Mouse (Mus musculus) common myeloid progenitor, adult 5-6 weeks (primary cell): ENCODE results near the gene Gps2. TPM values are rescaled to one million over a fixed set of nuclear protein-coding genes. Genes with fewer than 3 reads are reported as not detected.
"Not testable (repeated sequence)": the region's sequence is repeated elsewhere in the genome, so short reads cannot be mapped to it uniquely, and the experiment has no call there.

ENCODE experiments used
- ATAC-seq: replicated peaks from 2 replicates; pipeline ENCODE4 v1.8.0; 2016; ENCODE audit warnings: low read depth, mild to moderate bottlenecking, moderate TSS enrichment, inconsistent platforms; ENCODE audit not compliant: poor library complexity, severe bottlenecking
- total RNA-seq: library from RNA; stranded (forward); fragments of 200-1000, 187-1606 nt; gene quantifications from 2 replicates; pipeline ENCODE4 v1.2.3, GENCODE M21; 2017

Gps2 gene
- total RNA-seq, 1 experiment from 2014 or later: 42.0 TPM

DNA sequence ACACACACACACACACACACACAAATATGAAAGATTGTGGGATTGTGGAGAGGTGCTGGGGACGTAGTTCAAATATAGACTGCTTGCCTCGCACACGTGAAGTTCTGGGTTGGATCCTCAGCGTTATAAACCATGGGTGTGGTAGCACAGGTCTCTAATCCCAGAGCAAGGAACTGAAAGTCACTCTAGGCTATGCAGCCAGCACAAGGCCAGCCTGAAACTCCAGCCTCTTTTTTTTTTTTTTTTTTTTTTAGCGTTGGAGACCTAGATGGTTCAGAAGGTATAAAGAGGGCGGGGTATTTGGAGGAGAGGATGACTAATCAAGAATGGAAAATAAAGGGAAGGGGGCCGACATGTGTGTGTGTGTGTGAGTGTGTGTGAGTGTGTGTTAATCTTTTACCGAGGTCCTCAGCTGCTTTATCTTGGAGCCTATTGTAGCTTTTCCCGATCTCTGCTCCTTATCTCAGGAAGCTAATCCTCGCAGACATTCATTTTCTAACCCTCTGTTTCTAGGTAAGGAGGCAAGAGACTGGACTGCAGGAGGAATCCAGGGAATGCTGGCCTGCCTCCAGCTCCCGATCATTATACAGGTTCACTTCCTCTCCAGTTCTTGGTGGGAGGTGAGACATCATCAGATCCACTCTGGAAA is 39.7 kb downstream of the Gps2 start:
- ATAC-seq: no peak

GRCm38 (mm10) chr11:69955618-69956017 is 41.9 kb downstream of the Gps2 start:
- not testable (repeated sequence) for ATAC-seq

DNA sequence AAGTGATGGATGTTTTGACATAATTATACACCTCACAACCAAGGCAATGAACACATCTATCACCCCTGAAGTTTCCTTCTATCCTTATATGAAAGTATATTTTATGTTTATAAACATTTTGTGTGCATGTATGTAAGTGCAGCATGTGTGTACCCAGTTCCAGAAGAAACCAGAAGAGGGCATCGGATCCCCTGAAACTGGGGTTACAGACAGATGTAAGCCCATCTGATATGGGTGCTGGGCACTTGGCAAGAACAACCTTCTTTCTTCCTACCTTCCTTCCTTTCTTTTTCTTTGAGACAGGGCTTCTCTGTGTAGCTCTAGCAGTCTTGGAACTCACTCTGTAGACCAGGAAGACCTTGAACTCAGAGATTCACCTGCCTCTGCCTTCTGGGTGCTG is 42.5 kb downstream of the Gps2 start:
- ATAC-seq: no peak

DNA sequence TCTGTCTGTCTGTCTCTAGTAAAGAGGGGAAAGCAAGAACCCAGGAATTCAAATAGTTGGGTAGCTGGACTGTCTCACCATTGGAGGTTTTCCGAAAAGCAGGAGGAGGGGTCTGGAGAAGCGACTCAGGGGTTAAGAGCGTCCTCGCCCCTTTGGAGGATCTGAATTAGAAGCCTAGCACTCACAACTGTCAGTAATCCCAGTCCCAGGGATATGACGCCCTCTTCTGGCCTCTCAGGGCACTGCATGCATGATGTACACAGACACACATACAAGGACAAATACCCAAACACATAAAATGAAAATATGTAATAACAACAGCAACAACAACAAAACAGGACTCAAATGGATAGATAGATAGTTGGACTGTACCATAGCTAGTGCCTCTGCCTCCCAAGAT is 46.9 kb downstream of the Gps2 start:
- no peak for ATAC-seq

GRCm38 (mm10) chr11:69961841-69962240 is 48.2 kb downstream of the Gps2 start:
- no peak for ATAC-seq

GRCm38 (mm10) chr11:69964650-69965270 is 51.1 kb downstream of the Gps2 start, which contains the start of gene Cldn7:
TSS of gene Cldn7 (plus strand) at chr11:69964779.
- ATAC-seq: no peak

DNA sequence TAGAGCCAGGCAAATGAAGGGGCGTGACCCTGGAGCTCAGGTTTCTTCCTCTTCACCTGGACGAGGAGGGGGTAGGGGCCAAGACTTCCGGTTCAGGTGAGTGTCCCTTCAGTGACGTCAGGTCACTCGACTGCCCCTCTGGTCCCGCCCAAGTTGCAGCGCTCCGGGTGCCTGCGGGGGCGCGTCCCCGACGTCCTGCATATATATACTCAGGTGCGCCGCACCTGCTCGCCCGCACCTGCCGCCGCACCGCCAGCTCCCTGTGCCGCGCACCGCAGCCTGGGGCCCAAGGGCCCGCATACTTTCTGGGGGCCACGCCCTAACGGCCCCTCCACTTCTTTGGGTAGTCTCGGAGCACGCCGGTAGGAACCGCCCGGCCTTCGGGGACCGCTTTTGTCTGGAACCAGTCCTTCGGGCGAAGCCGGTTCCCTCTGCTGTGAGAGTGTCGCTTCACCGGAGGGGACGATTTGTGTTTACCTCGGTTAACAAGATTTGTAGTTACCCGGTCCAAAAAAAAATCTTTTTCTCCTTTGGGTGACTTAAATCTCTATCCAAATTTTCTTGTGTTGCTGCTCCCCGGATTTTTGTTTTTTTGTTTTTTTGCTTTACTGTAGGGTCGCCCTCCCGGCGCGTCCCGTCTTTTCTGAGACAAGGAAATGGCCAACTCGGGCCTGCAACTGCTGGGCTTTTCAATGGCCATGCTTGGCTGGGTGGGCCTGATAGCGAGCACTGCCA is 51.8 kb downstream of the Gps2 start:
- ATAC-seq: no peak

Other genes with a start within 250 kb of the Gps2 start
- 11.0 and 29.0 TPM in 2 replicates for gene Cd68, start 247.7 kb upstream of the Gps2 start, total RNA-seq
- gene Eif4a1, start 241.5 kb upstream of the Gps2 start, total RNA-seq: 895 and 933 TPM in 2 replicates
- gene Senp3, start 231.8 kb upstream of the Gps2 start, total RNA-seq: 75.7 and 92.7 TPM in 2 replicates
- 7.7 and 11.1 TPM in 2 replicates for gene Tnfsf13, start 228.1 kb upstream of the Gps2 start, total RNA-seq
- gene Tnfsf12, start 218.0 kb upstream of the Gps2 start, total RNA-seq: not detected in 2 replicates
- gene Tnfsfm13, start 217.8 kb upstream of the Gps2 start, total RNA-seq: 2.1 and 3.0 TPM in 2 replicates
- 59.3 and 132 TPM in 2 replicates for gene Polr2a, start 155.3 kb upstream of the Gps2 start, total RNA-seq
- not detected in 2 replicates for gene Slc35g3, start 151.9 kb upstream of the Gps2 start, total RNA-seq
- gene Zbtb4, start 148.0 kb upstream of the Gps2 start, total RNA-seq: 2.2 and 2.6 TPM in 2 replicates
- 0.27 and 1.5 TPM in 2 replicates for gene Chrnb1, start 117.9 kb upstream of the Gps2 start, total RNA-seq
- 2.5 TPM in 1 of 2 replicates, not detected in the other for gene Fgf11, start 112.0 kb upstream of the Gps2 start, total RNA-seq
- not detected in 2 replicates for gene Tmem102, start 108.3 kb upstream of the Gps2 start, total RNA-seq
- not detected in 2 replicates for gene Gm39566, start 98.6 kb upstream of the Gps2 start, total RNA-seq
- not detected in 2 replicates for gene Spem2, start 95.4 kb upstream of the Gps2 start, total RNA-seq
- not detected in 2 replicates for gene Spem1, start 91.7 kb upstream of the Gps2 start, total RNA-seq
- gene Nlgn2, start 76.1 kb upstream of the Gps2 start, total RNA-seq: 6.5 and 8.6 TPM in 2 replicates
- 245 and 258 TPM in 2 replicates for gene Tmem256, start 75.4 kb upstream of the Gps2 start, total RNA-seq
- gene Plscr3, start 67.5 kb upstream of the Gps2 start, total RNA-seq: 24.6 and 31.0 TPM in 2 replicates
- gene Tnk1, start 55.2 kb upstream of the Gps2 start, total RNA-seq: not detected in 2 replicates
- gene Tmem95, start 35.9 kb upstream of the Gps2 start, total RNA-seq: not detected in 2 replicates
- gene Kctd11, start 32.5 kb upstream of the Gps2 start, total RNA-seq: 0.39 and 0.50 TPM in 2 replicates
- 73.1 and 81.7 TPM in 2 replicates for gene Acap1, start 18.3 kb upstream of the Gps2 start, total RNA-seq
- gene 2810408A11Rik, start 12.9 kb upstream of the Gps2 start, total RNA-seq: 5.5 and 5.9 TPM in 2 replicates
- 26.9 and 32.3 TPM in 2 replicates for gene Neurl4, start 12.8 kb upstream of the Gps2 start, total RNA-seq
- 854 and 864 TPM in 2 replicates for gene Eif5a, start 8.1 kb downstream of the Gps2 start, total RNA-seq
- not detected in 2 replicates for gene Ybx2, start 21.9 kb downstream of the Gps2 start, total RNA-seq
- 0.78 TPM in 1 of 2 replicates, not detected in the other for gene Slc2a4, start 34.3 kb downstream of the Gps2 start, total RNA-seq
- gene Cldn7, start 50.9 kb downstream of the Gps2 start, total RNA-seq: not detected in 2 replicates
- 22.1 and 47.1 TPM in 2 replicates for gene Ctdnep1, start 67.3 kb downstream of the Gps2 start, total RNA-seq
- 41.2 and 47.0 TPM in 2 replicates for gene Elp5, start 68.6 kb downstream of the Gps2 start, total RNA-seq
- 163 and 255 TPM in 2 replicates for gene Gabarap, start 77.3 kb downstream of the Gps2 start, total RNA-seq
- gene Phf23, start 81.9 kb downstream of the Gps2 start, total RNA-seq: 40.9 and 59.2 TPM in 2 replicates
- 12.6 and 13.1 TPM in 2 replicates for gene Dvl2, start 86.7 kb downstream of the Gps2 start, total RNA-seq
- 43.7 and 46.0 TPM in 2 replicates for gene Acadvl, start 101.5 kb downstream of the Gps2 start, total RNA-seq
- 3.0 and 5.2 TPM in 2 replicates for gene Dlg4, start 103.1 kb downstream of the Gps2 start, total RNA-seq
- gene Asgr1, start 140.2 kb downstream of the Gps2 start, total RNA-seq: 0.82 TPM in 1 of 2 replicates, not detected in the other
- not detected in 2 replicates for gene Asgr2, start 178.8 kb downstream of the Gps2 start, total RNA-seq
- 1.1 and 1.5 TPM in 2 replicates for gene Mgl2, start 216.4 kb downstream of the Gps2 start, total RNA-seq
- gene Clec10a, start 242.3 kb downstream of the Gps2 start, total RNA-seq: 7.7 and 7.9 TPM in 2 replicates